Mouse (Mus musculus) kidney, postnatal 25 days (tissue): ENCODE data around the gene 1810037I17Rik.

Experiments used
- DNase-seq, 2 experiments: peaks; one replicate each; pipeline ENCODE4 v3.0.0; 2021; ENCODE audit warnings: mixed read lengths in 2 of 2

1810037I17Rik gene

DNA sequence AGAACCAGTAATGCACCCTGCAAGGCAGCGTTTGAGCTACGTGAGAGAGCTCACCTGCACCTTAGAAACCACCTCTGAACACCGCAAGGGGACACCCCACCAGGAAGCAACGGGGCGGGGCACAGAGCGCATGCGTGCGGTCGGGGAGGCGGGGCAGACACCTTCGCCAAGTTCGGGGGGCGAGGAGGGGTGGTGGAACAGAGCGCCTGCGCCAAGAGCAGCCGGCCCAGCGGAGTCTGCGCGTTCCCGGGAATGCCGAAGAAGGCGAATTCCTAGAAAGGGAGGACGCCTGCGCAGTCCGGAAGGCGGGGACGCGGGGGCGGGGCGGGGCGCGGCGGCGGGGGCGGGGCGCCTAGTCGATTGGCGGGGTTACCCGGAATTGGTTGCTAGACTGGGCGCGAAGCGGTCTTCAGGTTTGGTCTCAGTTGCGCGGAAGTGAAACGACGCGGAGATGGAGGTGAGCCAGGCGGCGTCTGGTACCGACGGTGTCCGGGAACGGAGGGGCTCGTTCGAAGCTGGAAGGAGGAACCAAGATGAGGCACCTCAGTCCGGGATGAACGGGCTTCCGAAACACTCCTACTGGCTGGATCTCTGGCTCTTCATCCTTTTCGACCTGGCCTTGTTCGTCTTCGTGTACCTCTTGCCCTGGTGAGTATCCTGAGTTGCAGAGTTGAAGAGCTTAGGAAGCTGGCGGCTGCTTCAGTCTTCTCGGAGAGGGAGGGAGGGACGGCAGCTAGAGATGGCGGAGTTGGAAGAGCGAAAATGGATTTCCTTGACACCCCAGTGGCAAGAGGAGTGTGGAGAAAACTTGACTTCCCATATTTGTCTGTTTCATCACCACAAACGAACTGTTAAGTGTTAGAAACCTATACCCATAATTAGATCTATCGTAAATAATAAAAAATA lies at the start of gene 1810037I17Rik:
1810037I17Rik (plus strand) TSS at position 195 of the 906 bp plus-strand sequence.
- peak; percentile 97 to 99 for DNase-seq

GRCm38 (mm10) chr3:122876870-122877269 lies 47.1 kb upstream of the 1810037I17Rik start:
- DNase-seq, result no peak

GRCm38 (mm10) chr3:122877543-122877942 lies 46.5 kb upstream of the 1810037I17Rik start:
- DNase-seq, result no peak

DNA sequence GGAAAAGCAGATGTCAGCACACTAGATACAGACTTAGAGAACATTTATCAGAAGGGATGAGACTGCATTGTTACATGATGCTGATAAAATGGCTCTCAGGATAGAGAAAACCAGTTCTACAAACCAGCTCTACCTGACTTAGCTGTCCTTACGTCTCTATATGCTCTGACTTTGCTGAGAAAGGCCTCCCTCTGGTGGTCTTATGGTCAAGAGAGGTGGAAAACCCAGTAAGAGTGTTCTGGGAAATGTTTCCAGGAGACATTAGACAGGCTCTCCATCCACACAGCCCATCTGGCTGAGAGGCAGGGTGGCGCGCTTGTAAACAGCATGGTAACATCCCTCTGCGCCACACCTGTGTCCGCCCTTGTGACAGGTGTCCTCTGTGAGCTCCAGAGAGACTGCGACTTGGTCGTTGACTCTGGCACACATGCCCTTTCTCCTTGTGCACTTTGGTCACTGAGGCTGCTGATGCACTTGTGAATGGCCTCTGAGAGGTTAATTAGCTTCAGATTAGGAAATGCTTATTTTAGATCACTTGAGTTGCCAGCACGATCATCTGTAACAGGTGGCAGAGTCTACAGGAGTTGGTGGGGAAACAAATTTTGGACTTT lies 45.2 kb upstream of the 1810037I17Rik start:
- DNase-seq, result no peak

- DNase-seq, result no peak
These were observed 36.3 kb upstream of the 1810037I17Rik start for GRCm38 (mm10) chr3:122887505-122888301.

- DNase-seq, result no peak
These were observed 35.6 kb upstream of the 1810037I17Rik start for GRCm38 (mm10) chr3:122888371-122888819.

GRCm38 (mm10) chr3:122894772-122895171 lies 29.2 kb upstream of the 1810037I17Rik start, which contains the start of gene Fabp2:
Gene Fabp2 (plus strand): TSS chr3:122895072.
- no peak for DNase-seq

GRCm38 (mm10) chr3:122895189-122895731 lies 28.7 kb upstream of the 1810037I17Rik start:
- no peak for DNase-seq

DNA sequence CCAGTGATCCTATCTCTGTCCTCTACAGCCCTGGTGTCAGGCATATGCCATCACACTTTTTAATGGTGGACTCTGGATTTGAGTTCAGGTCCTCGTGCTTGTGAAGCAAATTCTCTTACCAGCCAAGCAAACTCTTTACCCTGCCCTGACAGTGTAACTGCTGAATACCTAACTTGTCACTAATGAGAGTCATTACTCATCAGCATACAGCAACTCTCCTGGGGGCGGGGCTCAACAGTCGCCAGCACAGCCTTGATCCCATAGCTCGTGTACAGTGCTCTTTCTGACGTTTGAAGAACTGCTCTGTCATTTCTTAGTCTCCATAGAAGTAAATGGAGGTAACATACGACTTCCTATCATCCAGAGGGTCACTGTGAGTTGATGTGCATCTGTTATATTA lies 25.7 kb upstream of the 1810037I17Rik start:
- no peak for DNase-seq

DNA sequence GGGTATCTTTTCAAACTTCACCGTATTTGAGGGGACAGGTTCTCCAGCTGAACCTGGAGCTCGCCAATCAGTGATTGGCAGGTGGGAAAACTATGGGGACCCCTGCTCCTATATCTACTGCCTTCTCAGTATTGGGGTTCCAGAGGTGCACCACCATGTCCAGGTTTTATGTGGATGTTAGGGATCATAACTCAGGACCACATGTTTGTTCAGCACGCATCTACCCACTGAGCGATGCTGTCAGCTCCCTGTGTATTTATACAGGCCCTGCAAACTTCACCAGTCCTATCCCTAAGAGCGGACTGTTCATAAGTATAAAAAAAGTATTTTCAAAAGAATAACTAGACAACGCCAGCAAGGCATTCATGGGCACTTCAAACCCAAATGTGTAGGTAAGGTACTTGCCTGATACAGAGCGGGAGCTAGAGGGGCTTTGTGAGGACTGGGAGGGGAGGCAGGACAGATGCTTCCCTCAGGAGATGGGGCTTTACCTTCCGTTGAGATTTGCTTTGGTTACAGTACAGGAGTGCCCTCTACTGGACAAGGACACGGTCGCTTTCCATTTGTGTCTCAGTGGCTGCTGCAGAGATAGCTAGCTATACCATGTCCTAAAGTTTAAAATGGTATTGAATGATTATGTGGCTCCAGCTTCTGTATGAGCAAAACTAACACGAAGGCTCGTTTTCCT lies 20.1 kb upstream of the 1810037I17Rik start:
- peak in 1 of 2 experiments; percentile 56 for DNase-seq

GRCm38 (mm10) chr3:122907841-122908240 lies 16.2 kb upstream of the 1810037I17Rik start:
- no peak for DNase-seq

- DNase-seq, result no peak
These were observed 8.5 kb upstream of the 1810037I17Rik start for GRCm38 (mm10) chr3:122915493-122915892.

DNA sequence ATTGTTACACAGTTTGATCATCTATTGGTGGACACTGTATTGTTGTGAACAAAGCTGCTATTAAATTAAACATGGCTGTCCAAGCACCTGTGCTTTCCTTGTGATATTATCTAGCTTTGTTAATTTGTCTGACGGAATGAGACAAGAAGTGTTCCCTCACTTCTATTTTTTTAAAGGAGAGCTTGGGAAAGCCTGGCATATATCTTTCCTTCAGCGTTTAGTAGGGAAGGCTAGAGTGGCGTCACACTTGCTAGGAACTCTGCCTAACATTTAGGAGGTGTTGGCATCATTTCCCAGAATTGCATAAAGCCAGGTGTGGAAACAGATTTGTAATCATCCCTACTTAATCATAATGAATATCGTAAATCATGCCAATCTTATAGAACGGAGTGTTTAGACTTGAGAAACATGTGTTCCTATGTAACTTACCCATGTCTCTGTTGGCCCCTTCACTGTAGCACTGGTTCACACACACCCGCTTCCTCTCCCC lies 7.8 kb upstream of the 1810037I17Rik start:
- DNase-seq, result no peak

GRCm38 (mm10) chr3:122918672-122919071 lies 5.3 kb upstream of the 1810037I17Rik start:
- no peak for DNase-seq

GRCm38 (mm10) chr3:122919260-122919659 lies 4.7 kb upstream of the 1810037I17Rik start, which contains the start of gene Gm10959:
Gene Gm10959 (minus strand): TSS chr3:122919360.
- DNase-seq, result no peak

- DNase-seq, result no peak
These were observed 3.2 kb upstream of the 1810037I17Rik start for GRCm38 (mm10) chr3:122920572-122921435.

DNA sequence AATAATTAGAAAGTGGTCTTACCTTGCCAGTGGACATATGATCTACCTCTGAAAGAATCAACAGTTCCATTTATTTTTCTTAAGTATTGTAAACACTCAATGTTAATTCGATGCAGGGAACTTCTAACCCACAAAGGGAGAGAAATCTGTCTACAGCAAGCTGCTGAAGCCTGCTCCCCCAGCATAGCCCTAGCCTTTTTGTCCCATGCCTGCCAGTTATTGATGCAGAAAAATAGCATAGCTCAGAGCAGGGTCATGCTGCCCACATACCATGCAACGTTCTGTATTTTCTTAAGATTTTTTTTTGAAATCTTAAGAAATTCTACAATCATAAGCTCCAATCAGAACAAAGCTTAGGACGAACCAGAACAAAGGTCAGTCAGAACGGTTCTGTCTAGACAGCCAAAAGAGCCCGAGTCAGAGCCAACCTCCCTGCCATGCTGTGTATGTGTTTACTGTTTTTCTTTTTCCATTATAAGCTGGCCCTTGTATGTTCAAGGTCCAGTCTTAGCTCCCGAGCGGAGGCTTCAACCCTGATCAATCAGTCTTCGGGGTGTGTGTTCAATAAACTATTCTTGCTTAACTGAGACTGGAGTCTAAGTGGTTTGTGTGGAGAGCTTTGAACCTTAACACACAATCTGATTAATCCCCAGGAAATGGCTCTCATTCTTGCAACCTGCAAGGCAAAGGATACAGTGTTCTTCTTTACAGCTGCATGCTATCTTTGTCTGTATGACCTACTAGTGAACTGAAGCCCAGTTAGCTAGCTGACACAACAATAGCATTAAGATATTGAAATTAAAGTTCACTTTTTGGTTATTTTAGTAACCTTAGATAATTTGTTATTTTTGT lies 2.1 kb upstream of the 1810037I17Rik start:
- DNase-seq, result peak in 1 of 2 experiments; percentile 25

DNA sequence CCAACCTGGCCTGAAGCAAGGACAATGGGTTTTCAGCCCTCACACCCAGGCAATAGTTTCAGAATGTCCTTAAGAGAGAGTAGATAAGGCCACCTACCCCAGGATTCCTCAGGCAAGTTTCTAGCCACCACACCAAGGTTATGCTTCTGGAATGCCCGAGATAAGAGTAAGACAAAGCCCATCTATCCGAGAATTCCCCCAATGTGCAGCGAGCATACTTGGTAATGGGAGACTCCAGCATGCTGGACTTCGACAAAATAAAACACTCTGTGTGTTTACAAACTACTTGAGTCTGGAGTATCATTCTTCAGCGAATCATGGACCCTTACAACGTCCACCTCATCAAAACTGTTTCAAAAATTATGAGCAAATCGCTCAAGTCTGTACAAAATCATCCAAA lies 856 bp upstream of the 1810037I17Rik start:
- DNase-seq, result no peak

- DNase-seq, result no peak
These were observed 5.7 kb downstream of the 1810037I17Rik start for GRCm38 (mm10) chr3:122929723-122930122.

- no peak for DNase-seq
These were observed 8.5 kb downstream of the 1810037I17Rik start for GRCm38 (mm10) chr3:122932466-122932865.
